Mouse (Mus musculus) ovary, adult 10 weeks (tissue): ENCODE measurements around the gene Casp7. TPM values are rescaled to one million over a fixed set of nuclear protein-coding genes. Genes with fewer than 3 reads are reported as not detected.

Experiments
- polyA plus RNA-seq: library from polyadenylated mRNA; stranded (reverse); fragments of 350-450 nt; fragmentation: Illumina TruSeq; extraction: RNeasy Lipid Tissue Mini Kit (QIAGEN cat#74804); gene quantifications from one replicate; pipeline ENCODE4 v1.2.3, GENCODE M21; 2014

Gene Casp7
- 20.8 TPM for polyA plus RNA-seq

GRCm38 (mm10) chr19:56396669-56397621 lies at the start of gene Casp7:
TSS of gene Casp7 (plus strand) at chr19:56397129.

GRCm38 (mm10) chr19:56389879-56390278 lies 7.0 kb upstream of the Casp7 start, which contains the start of gene Nrap:
TSS of gene Nrap (minus strand) at chr19:56390037.

GRCm38 (mm10) chr19:56461522-56462101 lies 64.7 kb downstream of the Casp7 start, which contains the start of gene Plekhs1:
TSS of gene Plekhs1 (plus strand) at chr19:56461640.

Other genes starting within 250 kb of the Casp7 start
- gene Habp2, start 110.0 kb upstream of the Casp7 start, polyA plus RNA-seq = not detected
- 0.14 TPM for gene Nrap, start 7.1 kb upstream of the Casp7 start, polyA plus RNA-seq
- 8.5 TPM for gene Plekhs1, start 64.5 kb downstream of the Casp7 start, polyA plus RNA-seq
- gene Dclre1a, start 151.1 kb downstream of the Casp7 start, polyA plus RNA-seq = 81.4 TPM
- 24.3 TPM for gene Nhlrc2, start 151.1 kb downstream of the Casp7 start, polyA plus RNA-seq